Mouse (Mus musculus) midbrain, embryonic 12.5 days (tissue): ENCODE results near the gene Zzef1. TPM values are rescaled to one million over a fixed set of nuclear protein-coding genes. Genes with fewer than 3 reads are reported as not detected.

Experiments used
- ATAC-seq: fragments of 200-750 bp; cut with Nextera tagmentation; 2 replicates; pipeline ENCODE4 v1.8.0; 2017; ENCODE audit warnings: low read depth, moderate TSS enrichment, moderate library complexity; ENCODE audit not compliant: low FRiP score
- H3K27ac ChIP-seq: fragments of 300-500 bp; sonication (generic); replicated peaks from 2 replicates; pipeline ENCODE4 v1.5.1; 2016; ENCODE audit warnings: mild to moderate bottlenecking
- H3K27me3 ChIP-seq: fragments of 300-500 bp; sonication (generic); 2 replicates; pipeline ENCODE4 v1.6.1; 2016; ENCODE audit warnings: mild to moderate bottlenecking
- H3K36me3 ChIP-seq: fragments of 300-500 bp; sonication (generic); 2 replicates; pipeline ENCODE4 v1.6.1; 2016
- H3K4me1 ChIP-seq: fragments of 300-500 bp; sonication (generic); 2 replicates; pipeline ENCODE4 v1.6.1; 2016
- H3K4me2 ChIP-seq: fragments of 300-500 bp; sonication (generic); replicated peaks from 2 replicates; pipeline ENCODE4 v1.6.1; 2016; ENCODE audit warnings: mild to moderate bottlenecking, moderate library complexity
- H3K4me3 ChIP-seq: fragments of 300-500 bp; sonication (generic); 2 replicates; pipeline ENCODE4 v1.5.1; 2016; ENCODE audit warnings: mild to moderate bottlenecking
- H3K9ac ChIP-seq: fragments of 300-500 bp; sonication (generic); replicated peaks from 2 replicates; pipeline ENCODE4 v1.6.1; 2016; ENCODE audit warnings: mild to moderate bottlenecking, moderate library complexity
- H3K9me3 ChIP-seq: fragments of 300-500 bp; sonication (generic); 2 replicates; pipeline ENCODE4 v1.6.1; 2016; ENCODE audit warnings: mild to moderate bottlenecking
- WGBS: fragments of 180-500 bp; shearing (Covaris S2); methylation state at CpG from one replicate; pipeline ENCODE4 v1.1.7; 2016; 5-methylcytosine and 5-hydroxymethylcytosine counted together
- polyA plus RNA-seq: library from polyadenylated mRNA; unstranded; fragments of >200 nt; fragmentation: Nextera tagmentation; extraction: Ambion mirVana; gene quantifications from 2 replicates; pipeline ENCODE4 v1.2.1, GENCODE M21; 2016

Zzef1 gene
- polyA plus RNA-seq, 1 experiment from 2014 or later, result 11.9 TPM

- ATAC-seq, result no peak
- Histone ChIP-seq H3K9me3 (no peaks in the 10 kb centered on the region), H3K27ac (no peak overlapping the region), H3K9ac (no peak overlapping the region), H3K4me2 (no peak overlapping the region), H3K27me3 (no peaks in the 10 kb centered on the region), H3K4me3 (no peak overlapping the region), H3K4me1 (no peaks in the 10 kb centered on the region), H3K36me3 (no peaks in the 10 kb centered on the region)
- WGBS, result 85% methylated on average over 4 of the region's 4 CpGs
Measured at GRCm38 (mm10) chr11:72807992-72808391, 12.0 kb downstream of the Zzef1 start.

GRCm38 (mm10) chr11:72813687-72814086 is 17.7 kb downstream of the Zzef1 start:
- Histone ChIP-seq H3K27ac (no peak overlapping the region), H3K4me2 (no peak overlapping the region), H3K4me1 (no peaks in the 10 kb centered on the region), H3K9ac (no peak overlapping the region), H3K4me3 (no peak overlapping the region), H3K27me3 (no peaks in the 10 kb centered on the region), H3K9me3 (no peaks in the 10 kb centered on the region), H3K36me3 (peaks cover under 1% of the 10 kb centered on the region; the same call in 1 of the 2 replicates)
- 95% methylated on average over 5 of the region's 5 CpGs for WGBS
- ATAC-seq, result no peak

- H3K4me1 ChIP-seq, result no peaks in the 10 kb centered on the region
Measured at GRCm38 (mm10) chr11:72814188-72814587, 18.2 kb downstream of the Zzef1 start.

GRCm38 (mm10) chr11:72816859-72817258 is 20.8 kb downstream of the Zzef1 start:
- H3K36me3 ChIP-seq, result peaks cover 22% of the 10 kb centered on the region
- H3K9ac ChIP-seq, result no peak overlapping the region
- H3K4me1 ChIP-seq, result no peaks in the 10 kb centered on the region
- H3K27me3 ChIP-seq, result no peaks in the 10 kb centered on the region
- ATAC-seq, result no peak
- no peaks in the 10 kb centered on the region for H3K9me3 ChIP-seq
- H3K4me2 ChIP-seq, result no peak overlapping the region
- 91% methylated on average over 1 of the region's 1 CpGs for WGBS
- H3K27ac ChIP-seq, result no peak overlapping the region
- H3K4me3 ChIP-seq, result no peak overlapping the region

More at GRCm38 (mm10) chr11:72814188-72814587, 18.2 kb downstream of the Zzef1 start:
- no peak overlapping the region for H3K4me3 ChIP-seq
- no peak for ATAC-seq
- H3K9ac ChIP-seq, result no peak overlapping the region
- peaks cover 4% of the 10 kb centered on the region; the same call in 1 of the 2 replicates for H3K36me3 ChIP-seq
- H3K4me2 ChIP-seq, result no peak overlapping the region
- WGBS, result 74% methylated on average over 2 of the region's 2 CpGs
- H3K27me3 ChIP-seq, result no peaks in the 10 kb centered on the region
- no peak overlapping the region for H3K27ac ChIP-seq
- H3K9me3 ChIP-seq, result no peaks in the 10 kb centered on the region

GRCm38 (mm10) chr11:72818067-72818466 is 22.0 kb downstream of the Zzef1 start:
- H3K27me3 ChIP-seq, result no peaks in the 10 kb centered on the region
- H3K4me1 ChIP-seq, result no peaks in the 10 kb centered on the region
- no peak for ATAC-seq
- H3K27ac ChIP-seq, result no peak overlapping the region
- H3K4me2 ChIP-seq, result no peak overlapping the region
- H3K36me3 ChIP-seq, result peaks cover 32% of the 10 kb centered on the region
- no peak overlapping the region for H3K9ac ChIP-seq
- no peak overlapping the region for H3K4me3 ChIP-seq
- WGBS, result 92% methylated on average over 7 of the region's 7 CpGs
- H3K9me3 ChIP-seq, result no peaks in the 10 kb centered on the region

- Histone ChIP-seq H3K4me1 (no peaks in the 10 kb centered on the region), H3K4me2 (no peak overlapping the region), H3K9ac (no peak overlapping the region), H3K9me3 (no peaks in the 10 kb centered on the region), H3K27ac (no peak overlapping the region), H3K4me3 (no peak overlapping the region), H3K27me3 (no peaks in the 10 kb centered on the region), H3K36me3 (peaks cover 44% of the 10 kb centered on the region)
- 89% methylated on average over 7 of the region's 7 CpGs for WGBS
- no peak for ATAC-seq
Measured at GRCm38 (mm10) chr11:72821041-72821440, 25.0 kb downstream of the Zzef1 start.

GRCm38 (mm10) chr11:72829869-72830268 is 33.8 kb downstream of the Zzef1 start:
- no peak for ATAC-seq
- Histone ChIP-seq H3K4me1 (no peaks in the 10 kb centered on the region), H3K4me3 (no peak overlapping the region), H3K27me3 (no peaks in the 10 kb centered on the region), H3K4me2 (no peak overlapping the region), H3K27ac (no peak overlapping the region), H3K9me3 (no peaks in the 10 kb centered on the region), H3K36me3 (peaks cover 55% of the 10 kb centered on the region), H3K9ac (no peak overlapping the region)
- 94% methylated on average over 3 of the region's 3 CpGs for WGBS

- Histone ChIP-seq H3K4me2 (no peak overlapping the region), H3K27ac (no peak overlapping the region), H3K27me3 (no peaks in the 10 kb centered on the region), H3K9ac (no peak overlapping the region), H3K36me3 (peaks cover 26% of the 10 kb centered on the region), H3K9me3 (no peaks in the 10 kb centered on the region), H3K4me1 (no peaks in the 10 kb centered on the region), H3K4me3 (no peak overlapping the region)
- ATAC-seq, result no peak
- 93% methylated on average over 3 of the region's 3 CpGs for WGBS
Measured at GRCm38 (mm10) chr11:72842731-72843130, 46.7 kb downstream of the Zzef1 start.

- Histone ChIP-seq H3K27ac (no peak overlapping the region), H3K4me3 (no peak overlapping the region), H3K9ac (no peak overlapping the region), H3K27me3 (no peaks in the 10 kb centered on the region), H3K9me3 (no peaks in the 10 kb centered on the region), H3K4me1 (no peaks in the 10 kb centered on the region), H3K4me2 (no peak overlapping the region), H3K36me3 (peaks cover 34% of the 10 kb centered on the region)
- ATAC-seq, result no peak
Measured at GRCm38 (mm10) chr11:72843576-72843975, 47.5 kb downstream of the Zzef1 start.

GRCm38 (mm10) chr11:72845526-72845925 is 49.5 kb downstream of the Zzef1 start:
- 97% methylated on average over 2 of the region's 2 CpGs for WGBS
- H3K9me3 ChIP-seq, result no peaks in the 10 kb centered on the region
- H3K4me2 ChIP-seq, result no peak overlapping the region
- H3K27me3 ChIP-seq, result no peaks in the 10 kb centered on the region
- no peak for ATAC-seq
- no peak overlapping the region for H3K27ac ChIP-seq
- no peak overlapping the region for H3K4me3 ChIP-seq
- peaks cover 44% of the 10 kb centered on the region for H3K36me3 ChIP-seq
- H3K9ac ChIP-seq, result no peak overlapping the region
- H3K4me1 ChIP-seq, result no peaks in the 10 kb centered on the region

GRCm38 (mm10) chr11:72846685-72847084 is 50.7 kb downstream of the Zzef1 start:
- no peak overlapping the region for H3K4me3 ChIP-seq
- H3K4me2 ChIP-seq, result no peak overlapping the region
- no peaks in the 10 kb centered on the region for H3K27me3 ChIP-seq
- no peak for ATAC-seq
- H3K9ac ChIP-seq, result no peak overlapping the region
- H3K9me3 ChIP-seq, result no peaks in the 10 kb centered on the region
- no peaks in the 10 kb centered on the region for H3K4me1 ChIP-seq
- H3K36me3 ChIP-seq, result peaks cover 44% of the 10 kb centered on the region
- H3K27ac ChIP-seq, result no peak overlapping the region

GRCm38 (mm10) chr11:72847831-72848628 is 52.0 kb downstream of the Zzef1 start:
- no peak overlapping the region for H3K4me3 ChIP-seq
- no peaks in the 10 kb centered on the region for H3K4me1 ChIP-seq
- H3K36me3 ChIP-seq, result peaks cover 53% of the 10 kb centered on the region
- no peak for ATAC-seq
- no peak overlapping the region for H3K4me2 ChIP-seq
- H3K9me3 ChIP-seq, result no peaks in the 10 kb centered on the region
- no peak overlapping the region for H3K9ac ChIP-seq
- H3K27me3 ChIP-seq, result no peaks in the 10 kb centered on the region
- H3K27ac ChIP-seq, result no peak overlapping the region
- 93% methylated on average over 1 of the region's 1 CpGs for WGBS
